Mouse (Mus musculus) cerebellum, adult 2 months (tissue): Measurements from ENCODE around the gene Cnpy1. TPM values are rescaled to one million over a fixed set of nuclear protein-coding genes. Genes with fewer than 3 reads are reported as not detected.

Source experiments
- DNase-seq, 2 experiments: peaks; one replicate each; pipeline ENCODE4 v3.0.0; 2021
- H3K27ac ChIP-seq: fragments of 200-500 bp; 2 replicates; pipeline ENCODE4 v1.5.1; 2012; ENCODE audit warnings: low read length, control low read depth, inconsistent platforms; ENCODE audit not compliant: insufficient read depth
- H3K27me3 ChIP-seq: fragments of 200-500 bp; 2 replicates; pipeline ENCODE4 v1.6.1; 2012; ENCODE audit warnings: inconsistent platforms, mild to moderate bottlenecking, low read length, moderate library complexity; ENCODE audit not compliant: control insufficient read depth, insufficient read depth
- H3K4me1 ChIP-seq: fragments of 200-500 bp; 2 replicates; pipeline ENCODE4 v1.6.1; 2011; ENCODE audit warnings: low read length; ENCODE audit not compliant: control insufficient read depth, insufficient read depth
- H3K4me3 ChIP-seq: fragments of 200-500 bp; replicated peaks from 2 replicates; pipeline ENCODE3; 2011; ENCODE audit warnings: mild to moderate bottlenecking, low read depth, low read length, control low read depth; ENCODE audit not compliant: insufficient read depth
- CTCF ChIP-seq: fragments of 200-500 bp; IDR thresholded peaks from 2 replicates; pipeline ENCODE4 v1.5.1; 2011; ENCODE audit warnings: low read depth, mild to moderate bottlenecking, control low read depth, low read length, moderate library complexity, borderline replicate concordance; ENCODE audit not compliant: insufficient read depth
- POLR2A ChIP-seq: fragments of 200-500 bp; IDR thresholded peaks from 2 replicates; pipeline ENCODE4 v1.6.1; 2011; ENCODE audit warnings: low read length, control low read depth, borderline replicate concordance; ENCODE audit not compliant: insufficient read depth
- WGBS: fragments of 180-500 bp; shearing (Covaris S2); methylation state at CpG from one replicate; pipeline ENCODE4 v1.1.7; 2018; 5-methylcytosine and 5-hydroxymethylcytosine counted together
- polyA plus RNA-seq: library from polyadenylated mRNA; depleted of rRNA; stranded (reverse); fragments of >200 nt; gene quantifications from 2 replicates; pipeline ENCODE4 v1.2.3, GENCODE M21; 2012

Cnpy1 gene
- polyA plus RNA-seq, 1 experiment: 313 TPM

- 62% methylated on average over 4 of the region's 4 CpGs for WGBS
- Histone ChIP-seq H3K4me1 (peaks cover 50% of the 10 kb centered on the region), H3K4me3 (no peak overlapping the region), H3K27ac (peak overlapping the region; percentile 75), H3K27me3 (no peaks in the 10 kb centered on the region)
- DNase-seq: no peak
- TF ChIP-seq CTCF: no peak
- no peak for TF ChIP-seq POLR2A
These were observed 6.7 kb upstream of the Cnpy1 start for GRCm38 (mm10) chr5:28252260-28252659.

DNA sequence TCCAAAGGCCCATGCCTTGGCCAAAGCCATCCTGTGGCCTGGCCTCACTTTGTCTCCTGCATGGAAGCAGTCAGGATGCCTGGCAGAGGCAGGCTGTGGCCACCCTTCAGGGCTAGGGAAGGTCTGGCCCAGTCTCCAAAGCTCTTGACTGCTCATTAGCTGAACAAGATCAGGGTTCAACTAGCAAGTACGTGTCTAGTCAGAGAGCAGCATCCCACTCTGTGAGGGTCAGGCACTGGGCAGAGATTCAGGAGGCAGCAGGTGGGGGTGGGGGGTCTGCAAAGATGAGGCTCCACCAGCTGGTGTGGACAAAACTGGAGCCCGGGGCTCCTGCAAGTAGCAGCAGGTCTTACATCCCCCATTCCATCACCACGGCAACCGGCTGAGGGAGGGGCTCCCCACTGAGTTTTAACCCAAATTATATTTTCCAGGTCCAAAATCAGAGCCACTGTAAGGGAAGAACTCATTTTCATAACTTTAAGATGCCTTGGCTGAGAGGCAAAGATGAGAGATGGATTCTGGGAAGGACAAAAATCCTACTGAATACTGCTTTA is 5.7 kb upstream of the Cnpy1 start:
- Histone ChIP-seq H3K27ac (peak overlapping the region; percentile 81), H3K27me3 (no peaks in the 10 kb centered on the region), H3K4me3 (no peak overlapping the region), H3K4me1 (peaks cover 52% of the 10 kb centered on the region)
- DNase-seq: peak; percentile 83 to 92
- 1% methylated on average over 4 of the region's 4 CpGs for WGBS
- peak; percentile 34; the same call in 1 of the 2 replicates for TF ChIP-seq POLR2A
- no peak for TF ChIP-seq CTCF

DNA sequence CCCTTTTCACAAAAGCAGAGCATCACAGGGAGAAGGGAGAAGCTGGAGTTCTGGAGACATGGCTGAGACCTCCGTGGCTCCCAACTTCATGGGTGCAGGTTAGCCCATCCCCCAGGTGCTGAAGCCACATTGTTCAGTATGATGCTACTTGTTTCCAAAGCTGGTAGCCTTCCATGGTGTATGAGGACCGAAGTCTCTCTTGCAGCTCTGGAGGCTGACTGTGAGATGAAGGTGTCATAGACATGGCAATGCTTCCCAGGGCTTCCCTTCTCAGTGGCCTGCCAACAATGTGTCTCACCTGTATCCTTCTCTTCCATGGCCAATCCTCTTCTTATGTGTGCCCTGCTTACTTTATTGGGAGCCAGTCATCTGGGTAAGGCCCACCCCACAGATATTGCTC is 4.9 kb upstream of the Cnpy1 start:
- Histone ChIP-seq H3K4me1 (peaks cover 55% of the 10 kb centered on the region), H3K4me3 (no peak overlapping the region), H3K27me3 (no peaks in the 10 kb centered on the region), H3K27ac (peak overlapping the region; percentile 81)
- DNase-seq: peak in 1 of 2 experiments; percentile 43
- WGBS: 46% methylated on average over 2 of the region's 2 CpGs
- TF ChIP-seq POLR2A (no peak), CTCF (no peak)

DNA sequence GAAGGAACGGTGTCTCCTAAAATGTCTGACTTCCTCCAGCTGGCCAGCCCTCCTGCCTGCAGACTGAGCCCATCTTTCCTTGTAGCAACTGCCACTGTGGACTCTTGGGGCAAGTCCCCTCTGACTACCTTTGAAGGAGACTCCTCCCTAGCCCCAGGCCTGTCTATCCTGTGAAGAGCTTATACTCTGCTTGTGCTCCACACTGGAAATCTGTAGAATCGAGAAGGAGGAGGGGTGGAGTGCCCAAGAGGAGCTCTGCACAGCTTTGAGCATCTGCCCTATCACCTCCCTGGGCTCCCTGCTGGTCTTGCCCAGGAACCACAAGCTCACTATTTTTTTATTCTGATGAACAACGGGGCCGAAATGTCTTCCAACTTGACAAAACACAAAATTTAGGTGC is 485 bp downstream of the Cnpy1 start:
- H3K27me3 ChIP-seq: no peaks in the 10 kb centered on the region
- TF ChIP-seq POLR2A (no peak), CTCF (no peak)
- H3K4me1 ChIP-seq: peaks cover 59% of the 10 kb centered on the region
- H3K27ac ChIP-seq: peak overlapping the region; percentile 43; the same call in 1 of the 2 replicates
- DNase-seq: peak in 1 of 2 experiments; percentile 31
- H3K4me3 ChIP-seq: no peak overlapping the region
- 45% methylated on average over 4 of the region's 4 CpGs for WGBS

GRCm38 (mm10) chr5:28243501-28244177 is 2.0 kb downstream of the Cnpy1 start:
- DNase-seq: peak; percentile 64 to 77
- Histone ChIP-seq H3K4me3 (no peak overlapping the region), H3K27ac (peak overlapping the region; percentile 67), H3K4me1 (peaks cover 63% of the 10 kb centered on the region), H3K27me3 (no peaks in the 10 kb centered on the region)
- TF ChIP-seq CTCF (no peak), POLR2A (no peak)
- 18% methylated on average over 8 of the region's 8 CpGs for WGBS

DNA sequence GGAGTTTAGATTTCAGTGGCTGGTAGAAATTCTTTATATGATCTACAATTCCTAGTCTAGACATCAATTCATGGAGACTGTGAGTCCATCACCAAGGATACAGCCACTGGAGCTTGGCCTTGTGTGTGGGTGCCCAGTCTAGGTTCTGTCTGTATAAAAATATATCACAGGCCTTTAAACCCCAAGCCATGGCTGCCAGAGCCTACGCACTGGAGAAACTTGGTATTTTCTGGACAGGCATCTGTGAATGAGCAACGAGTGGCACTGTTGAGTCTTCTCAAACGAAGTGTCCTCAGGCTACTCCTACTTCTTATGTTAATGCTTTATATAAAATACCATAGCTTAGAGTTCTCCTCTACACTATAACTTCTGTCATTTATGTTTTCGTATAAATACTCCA is 4.2 kb downstream of the Cnpy1 start:
- TF ChIP-seq CTCF (no peak), POLR2A (no peak)
- Histone ChIP-seq H3K4me3 (no peak overlapping the region), H3K27me3 (no peaks in the 10 kb centered on the region), H3K4me1 (peaks cover 56% of the 10 kb centered on the region), H3K27ac (no peak overlapping the region; the same call in 1 of the 2 replicates)
- no peak for DNase-seq
- 88% methylated on average over 4 of the region's 4 CpGs for WGBS

DNA sequence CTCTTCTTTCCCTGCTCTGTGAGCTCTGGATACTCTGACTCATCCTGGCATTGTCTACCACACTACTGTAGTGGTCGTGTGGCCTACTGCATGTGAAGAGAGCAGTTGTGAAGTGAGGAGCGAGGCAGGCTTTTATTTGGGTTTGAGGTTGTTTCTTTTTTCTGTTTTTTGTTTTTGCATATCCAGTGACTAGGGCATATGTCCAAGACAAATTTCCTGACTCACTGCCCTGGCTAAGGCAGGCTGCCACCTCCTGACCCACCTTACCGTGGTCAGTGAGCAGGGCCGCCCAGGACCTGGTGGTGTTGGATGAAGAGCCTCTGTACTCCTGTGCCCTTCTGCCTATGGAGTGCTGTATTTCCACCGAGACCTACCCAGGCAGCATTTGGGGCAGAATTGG is 5.8 kb downstream of the Cnpy1 start:
- TF ChIP-seq POLR2A (no peak), CTCF (no peak)
- DNase-seq: peak; percentile 60 to 74
- no peaks in the 10 kb centered on the region for H3K27me3 ChIP-seq
- no peak overlapping the region for H3K4me3 ChIP-seq
- H3K4me1 ChIP-seq: peaks cover 56% of the 10 kb centered on the region
- peak overlapping the region; percentile 94 for H3K27ac ChIP-seq
- 10% methylated on average over 5 of the region's 5 CpGs for WGBS

GRCm38 (mm10) chr5:28238876-28239275 is 6.7 kb downstream of the Cnpy1 start:
- Histone ChIP-seq H3K27me3 (no peaks in the 10 kb centered on the region), H3K27ac (peak overlapping the region; percentile 94), H3K4me3 (no peak overlapping the region), H3K4me1 (peaks cover 51% of the 10 kb centered on the region)
- no peak for TF ChIP-seq CTCF
- TF ChIP-seq POLR2A: no peak
- DNase-seq: peak; percentile 55 to 59
- 32% methylated on average over 5 of the region's 5 CpGs for WGBS
